ENCODE assay signal across 8 mouse cellular contexts in genomic region chr16:31428675-31429470, GRCm38 (mm10). TPM values are rescaled to one million over a fixed set of nuclear protein-coding genes. Genes with fewer than 3 reads are reported as not detected.
A peak's percentile ranks its signal among the peaks of the same experiment; 100 is the strongest.
DNase-seq lines count a peak whose midpoint lies in the region; ATAC-seq and TF ChIP-seq lines count a peak whose summit lies in the region.

No protein-coding gene starts in this region.

- peak; percentile 63 for ATAC-seq in hindbrain, embryonic 11.5 days (ENCODE audit: low FRiP score)
- ATAC-seq in lung, embryonic 16.5 days (ENCODE audit: low read depth), result 0 out of 2 replicates have a peak, but pooled peaks have one; percentile 21

- H3K27ac ChIP-seq in CH12.LX (ENCODE audit: insufficient read depth, low read depth), result peak overlapping the region; percentile 5; the same call in 1 of the 2 replicates
- H3K27ac ChIP-seq in bone marrow macrophage, adult 2 months (ENCODE audit: insufficient read depth, low read depth, low read length), result no peak overlapping the region
- no peak overlapping the region for H3K27ac ChIP-seq in embryonic fibroblast, embryonic 13.5 days (ENCODE audit: insufficient read depth, low read length)
- H3K27ac ChIP-seq in hindbrain, embryonic 11.5 days (ENCODE audit: low read depth, low read length), result peak overlapping the region; percentile 96
- no peak overlapping the region for H3K27ac ChIP-seq in lung, embryonic 16.5 days (ENCODE audit: low read length)

- TF ChIP-seq EP300 in CH12.LX (IDR thresholded peaks at IDR 0.05; ENCODE audit: low read length), result no peak

- no peak; a peak in 1 of 4 replicates for TF ChIP-seq CTCF in CH12.LX (conservative IDR thresholded peaks at IDR 0.05 in 1 of 2, IDR thresholded peaks at IDR 0.05 in 1 of 2; ENCODE audit: low read depth in 2 of 2, low read length in 2 of 2)
- no peak for TF ChIP-seq CTCF in bone marrow macrophage, adult 2 months (IDR thresholded peaks at IDR 0.05; ENCODE audit: low read depth, low read length)
- no peak for TF ChIP-seq CTCF in embryonic fibroblast, embryonic 13.5 days (IDR thresholded peaks at IDR 0.05; ENCODE audit: borderline replicate concordance, insufficient read depth, low read length)

- WGBS in hindbrain, embryonic 11.5 days, result under 1% methylated on average over 65 of the region's 65 CpGs
- WGBS in lung, embryonic 16.5 days, result under 1% methylated on average over 64 of the region's 65 CpGs

- in situ Hi-C loops in CH12.LX (cut with MboI; ENCODE audit: low pct_ligation_motif_present, low pct_unique_long_range_greater_than_20kb, low sequenced_read_pairs), result loop anchor here (10.0 kb wide), 1 partner anchor 144 kb away; no protein-coding TSS in a partner anchor

- peak overlapping the region; percentile 64 to 78 (median 78) for H3K4me3 ChIP-seq in CH12.LX (replicated peaks in 1 of 3; ENCODE audit: low read depth in 2 of 3, low read length in 2 of 3, poor library complexity in 1 of 3)
- peak overlapping the region; percentile 60 for H3K4me3 ChIP-seq in bone marrow macrophage, adult 2 months (ENCODE audit: insufficient read depth, low read length)
- peak overlapping the region; percentile 50 for H3K4me3 ChIP-seq in embryonic fibroblast, embryonic 13.5 days (ENCODE audit: insufficient read depth, low read length)
- peak overlapping the region; percentile 65 for H3K4me3 ChIP-seq in hindbrain, embryonic 11.5 days (ENCODE audit: low read depth, low read length)
- H3K4me3 ChIP-seq in lung, embryonic 16.5 days (ENCODE audit: low read length), result peak overlapping the region; percentile 56

- TF ChIP-seq RAD21 in CH12.LX (IDR thresholded peaks at IDR 0.05; ENCODE audit: low read depth, low read length), result no peak

- H3K27me3 ChIP-seq in CH12.LX (replicated peaks), result no peaks in the 10 kb centered on the region
- H3K27me3 ChIP-seq in hindbrain, embryonic 11.5 days (ENCODE audit: control insufficient read depth, insufficient read depth, low read length), result peaks cover 15% of the 10 kb centered on the region
- H3K27me3 ChIP-seq in lung, embryonic 16.5 days (ENCODE audit: control insufficient read depth, insufficient read depth, low read depth, low read length), result peaks cover 27% of the 10 kb centered on the region

- H3K79me2 ChIP-seq in CH12.LX (replicated peaks; ENCODE audit: control insufficient read depth, extremely low read depth, insufficient read depth, poor library complexity, severe bottlenecking), result no peaks in the 10 kb centered on the region

- peak; percentile 76 for TF ChIP-seq POLR2A in CH12.LX (IDR thresholded peaks at IDR 0.05; ENCODE audit: low read depth, low read length)
- no peak for TF ChIP-seq POLR2A in bone marrow macrophage, adult 2 months (IDR thresholded peaks at IDR 0.05; ENCODE audit: borderline replicate concordance, low read depth, low read length)
- TF ChIP-seq POLR2A in embryonic fibroblast, embryonic 13.5 days (IDR thresholded peaks at IDR 0.05; ENCODE audit: low read depth, low read length), result no peak

- dilution Hi-C loops in CH12.LX (cut with MboI; ENCODE audit: extremely low pct_ligation_motif_present, extremely low pct_unique_long_range_greater_than_20kb, low sequenced_read_pairs), result no loop called here

- H3K4me2 ChIP-seq in CH12.LX (ENCODE audit: insufficient read depth, low read depth, poor library complexity, severe bottlenecking), result peak overlapping the region; percentile 81
- H3K4me2 ChIP-seq in hindbrain, embryonic 11.5 days (replicated peaks; ENCODE audit: low read depth, low read length), result peak overlapping the region; percentile 74
- H3K4me2 ChIP-seq in lung, embryonic 16.5 days (ENCODE audit: low read depth, low read length), result peak overlapping the region; percentile 92

- H3K36me3 ChIP-seq in CH12.LX (replicated peaks in 1 of 2; ENCODE audit: control insufficient read depth in 1 of 2, insufficient read depth in 1 of 2, low read length in 1 of 2), result peaks cover 0 to 8% of the 10 kb centered on the region in 2 experiments
- no peaks in the 10 kb centered on the region for H3K36me3 ChIP-seq in hindbrain, embryonic 11.5 days (ENCODE audit: control insufficient read depth, insufficient read depth, low read length)
- no peaks in the 10 kb centered on the region for H3K36me3 ChIP-seq in lung, embryonic 16.5 days (ENCODE audit: control insufficient read depth, insufficient read depth, low read length)

- H3K9me3 ChIP-seq in CH12.LX (replicated peaks; ENCODE audit: low read length), result no peaks in the 10 kb centered on the region
- no peaks in the 10 kb centered on the region for H3K9me3 ChIP-seq in hindbrain, embryonic 11.5 days (ENCODE audit: control insufficient read depth, low read length)
- H3K9me3 ChIP-seq in lung, embryonic 16.5 days (ENCODE audit: control insufficient read depth, low read length), result no peaks in the 10 kb centered on the region

- H3K9ac ChIP-seq in CH12.LX (ENCODE audit: insufficient read depth, low read depth), result peak overlapping the region; percentile 67
- H3K9ac ChIP-seq in hindbrain, embryonic 11.5 days (ENCODE audit: low read depth, low read length), result peak overlapping the region; percentile 83
- H3K9ac ChIP-seq in lung, embryonic 16.5 days (ENCODE audit: low read length), result peak overlapping the region; percentile 42

- peak; percentile 75 for DNase-seq in CH12.LX (ENCODE audit: extremely low read depth)
- DNase-seq in hindbrain, embryonic 11.5 days (ENCODE audit: low spot score), result peak; percentile 78
- peak; percentile 81 to 85 for DNase-seq in layer of hippocampus, postnatal 14 days (ENCODE audit: low spot score in 2 of 2)
- peak; percentile 74 for DNase-seq in retina, adult 2 months (ENCODE audit: low read depth, low spot score)
- peak; percentile 85 for DNase-seq in thymus, postnatal 25 days

- peaks cover 10 to 70% of the 10 kb centered on the region in 2 experiments; a peak in 3 of 4 replicates for H3K4me1 ChIP-seq in CH12.LX (ENCODE audit: control insufficient read depth in 1 of 2, insufficient read depth in 2 of 2)
- H3K4me1 ChIP-seq in bone marrow macrophage, adult 2 months (ENCODE audit: control insufficient read depth, insufficient read depth, low read length), result peaks cover 12% of the 10 kb centered on the region
- H3K4me1 ChIP-seq in embryonic fibroblast, embryonic 13.5 days (ENCODE audit: control insufficient read depth, insufficient read depth, low read length), result no peaks in the 10 kb centered on the region
- H3K4me1 ChIP-seq in hindbrain, embryonic 11.5 days (replicated peaks; ENCODE audit: control insufficient read depth, insufficient read depth, low read length), result no peaks in the 10 kb centered on the region; the same call in 1 of the 2 replicates
- peaks cover 12% of the 10 kb centered on the region for H3K4me1 ChIP-seq in lung, embryonic 16.5 days (replicated peaks; ENCODE audit: control insufficient read depth, insufficient read depth, low read length)

TF ChIP-seq in CH12.LX, 34 proteins besides CTCF, POLR2A, EP300 and RAD21:
- TF ChIP-seq UBTF (IDR thresholded peaks at IDR 0.05; ENCODE audit: low read depth, low read length), result peak; percentile 60; the same call in 1 of the 2 replicates
- peak; percentile 25 for TF ChIP-seq MAX (IDR thresholded peaks at IDR 0.05; ENCODE audit: low read length)
- TF ChIP-seq POLR2AphosphoS2 (IDR thresholded peaks at IDR 0.05; ENCODE audit: low read depth, low read length), result no peak; the same call in 1 of the 2 replicates
- TF ChIP-seq NRF1 (IDR thresholded peaks at IDR 0.05; ENCODE audit: low read depth, low read length), result peak; percentile 81
- TF ChIP-seq MAFK (IDR thresholded peaks at IDR 0.05; ENCODE audit: insufficient replicate concordance, low read length), result no peak
- peak; percentile 78 for TF ChIP-seq ELF1 (IDR thresholded peaks at IDR 0.05; ENCODE audit: low read depth, low read length)
- TF ChIP-seq MEF2A (IDR thresholded peaks at IDR 0.05; ENCODE audit: borderline replicate concordance, low read depth, low read length), result peak; percentile 45; the same call in 1 of the 2 replicates
- 0 out of 2 replicates have a peak, but pooled peaks have one; percentile 18 for TF ChIP-seq KAT2A (IDR thresholded peaks at IDR 0.05; ENCODE audit: insufficient replicate concordance, low read length)
- TF ChIP-seq HCFC1 (IDR thresholded peaks at IDR 0.05; ENCODE audit: low read depth, low read length), result peak; percentile 59
- peak; percentile 71 for TF ChIP-seq NELFE (IDR thresholded peaks at IDR 0.05; ENCODE audit: low read depth, low read length)
- TF ChIP-seq BHLHE40 (IDR thresholded peaks at IDR 0.05; ENCODE audit: low read depth, low read length), result peak; percentile 81
- no peak; the same call in 1 of the 2 replicates for TF ChIP-seq MYC (IDR thresholded peaks at IDR 0.05; ENCODE audit: low read depth, low read length)

RNA-seq across cellular contexts. Expression of gene Bdh1, which starts 6.8 kb away (rescaled TPM):
- total RNA-seq in CH12.LX (2012; rRNA removed) (37.9 and 44.4 TPM in 2 replicates), CH12.LX (2014; rRNA removed) (48.9 and 54.3 TPM in 2 replicates)
- 110 and 117 TPM in 2 replicates for polyA plus RNA-seq in CH12.LX (2012; ENCODE audit: insufficient read length, low read depth)
- 1.5 and 2.2 TPM in 2 replicates for polyA plus RNA-seq in bone marrow macrophage, adult 2 months (2012; ENCODE audit: insufficient read depth, insufficient read length, missing spikeins)
- polyA plus RNA-seq in embryonic fibroblast, embryonic 13.5 days (2011; ENCODE audit: insufficient read length, low read depth, missing spikeins), result 4.7 and 6.7 TPM in 2 replicates
- 33.4 and 35.6 TPM in 2 replicates for polyA plus RNA-seq in hindbrain, embryonic 11.5 days (2014; fragmentation: Nextera tagmentation; extraction: Ambion mirVana)
- total RNA-seq in layer of hippocampus, postnatal 14 days (2021), result 100 to 1,000 TPM; 206 to 224 TPM
- polyA plus RNA-seq in lung, embryonic 16.5 days (2015; fragmentation: Nextera tagmentation; extraction: Ambion mirVana), result 4.5 and 6.5 TPM in 2 replicates

Comparison
In these comparisons a context has a peak if more than half of its experiments do, and no peak if none do; other contexts are left out.
1. H3K27ac ChIP-seq: peak in CH12.LX (single experiment) and hindbrain, embryonic 11.5 days (single experiment); none in bone marrow macrophage, adult 2 months (single experiment), embryonic fibroblast, embryonic 13.5 days (single experiment) and lung, embryonic 16.5 days (single experiment).
2. Peak in every context shown above with its lines, with median percentiles within 50 percentile points of each other: DNase-seq, H3K4me2 ChIP-seq, H3K4me3 ChIP-seq and H3K9ac ChIP-seq.